Mouse (Mus musculus): Measurements from ENCODE around the gene Fbxo11.
"Not testable (repeated sequence)": the region's sequence is repeated elsewhere in the genome, so short reads cannot be mapped to it uniquely, and the experiment has no call there.

DNA sequence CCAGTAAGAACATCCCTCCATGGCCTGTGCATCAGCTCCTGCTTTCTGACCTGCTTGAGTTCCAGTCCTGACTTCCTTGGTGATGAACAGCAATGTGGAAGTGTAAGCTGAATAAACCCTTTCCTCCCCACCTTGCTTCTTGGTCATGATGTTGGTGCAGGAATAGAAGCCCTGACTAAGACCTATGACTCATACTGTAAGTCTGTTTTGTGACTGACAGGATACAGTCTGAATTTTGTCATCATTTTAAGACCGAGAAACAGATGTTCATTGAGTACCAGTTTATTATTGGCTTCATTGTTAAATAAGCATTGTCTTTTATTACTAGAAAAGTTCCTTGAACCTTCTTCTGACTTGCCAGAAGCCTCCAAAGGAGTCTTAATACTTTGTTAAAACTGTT is 85.4 kb downstream of the Fbxo11 start:
- not testable (repeated sequence) for TF ChIP-seq CTCF (IDR thresholded peaks at IDR 0.05; ENCODE audit: extremely low read depth, insufficient read length, insufficient replicate concordance, low read depth, low read length); POLR2A (IDR thresholded peaks at IDR 0.05; ENCODE audit: low read depth, low read length)
